Mouse (Mus musculus) erythroblast, embryonic 14.5 days (primary cell): Measurements from ENCODE around the gene Ascc3.

Source experiments
- GATA1 ChIP-seq: IDR thresholded peaks from 2 replicates; pipeline ENCODE4 v1.6.1; 2012; ENCODE audit warnings: low read length, inconsistent platforms, mixed read lengths
- TAL1 ChIP-seq: IDR thresholded peaks from 3 replicates; pipeline ENCODE4 v1.6.1; 2012; ENCODE audit warnings: low read length, inconsistent platforms, mixed read lengths

DNA sequence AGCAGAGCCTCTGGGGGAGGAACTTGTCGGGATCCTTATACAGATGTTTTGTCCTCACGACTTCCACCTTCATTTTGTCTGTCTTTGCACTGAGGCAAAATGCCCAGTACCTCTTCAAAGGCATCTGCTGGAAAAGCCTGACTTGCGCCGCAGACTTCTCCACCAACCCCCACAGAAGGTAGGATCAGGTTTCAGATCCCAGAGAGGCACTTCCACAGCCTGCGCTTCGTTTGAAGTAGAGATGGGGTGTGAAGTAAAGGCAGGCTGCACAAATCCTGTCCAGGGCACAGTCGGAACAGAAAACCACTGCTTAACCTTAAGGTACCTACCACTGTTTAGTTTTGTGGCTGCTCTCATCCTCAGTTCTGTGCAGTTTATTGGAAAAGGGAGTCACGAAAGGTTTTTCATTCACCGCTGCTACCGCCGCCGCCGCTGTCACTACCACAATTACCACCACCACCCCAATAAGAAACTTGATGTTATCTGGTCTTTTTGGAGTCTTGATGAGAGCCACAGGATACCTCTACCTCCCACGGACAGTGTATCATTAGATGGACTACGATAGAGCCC lies 300.4 kb downstream of the Ascc3 start:
- TF ChIP-seq GATA1 (no peak), TAL1 (no peak)
